ENCODE assay signal across 9 mouse cellular contexts in genomic region chr10:45129105-45129504, GRCm38 (mm10). TPM values are rescaled to one million over a fixed set of nuclear protein-coding genes. Genes with fewer than 3 reads are reported as not detected.
DNase-seq lines count a peak whose midpoint lies in the region; ATAC-seq and TF ChIP-seq lines count a peak whose summit lies in the region.
"Had no signal": no experiment of that assay in that cellular context is flagged by ENCODE, and none has a peak within 500 bp of the region (broad histone marks: within the 10 kb centered on the region; RNA-seq: fewer than 3 reads in every experiment).

No protein-coding gene starts in this region.

- peaks cover 2% of the 10 kb centered on the region; the same call in 1 of the 2 replicates for H3K36me3 ChIP-seq in liver, adult 2 months (ENCODE audit: control insufficient read depth, insufficient read depth, low read length)
- peaks cover 18% of the 10 kb centered on the region for H3K36me3 ChIP-seq in liver, postnatal 0 days (replicated peaks; ENCODE audit: insufficient read depth, low read length)
- H3K36me3 ChIP-seq in heart, embryonic 11.5 days (ENCODE audit: control insufficient read depth, insufficient read depth, low read length), result no peaks in the 10 kb centered on the region
- H3K36me3 ChIP-seq in neural tube, embryonic 13.5 days, result peaks cover 25% of the 10 kb centered on the region

- H3K4me1 ChIP-seq in liver, adult 2 months (ENCODE audit: control insufficient read depth, insufficient read depth, low read length), result no peaks in the 10 kb centered on the region
- no peaks in the 10 kb centered on the region for H3K4me1 ChIP-seq in liver, postnatal 0 days (ENCODE audit: insufficient read depth)
- H3K4me1 ChIP-seq in heart, embryonic 11.5 days (ENCODE audit: control insufficient read depth, insufficient read depth, low read length), result peaks cover 18% of the 10 kb centered on the region
- H3K4me1 ChIP-seq in neural tube, embryonic 13.5 days (replicated peaks), result peaks cover 14% of the 10 kb centered on the region

- H3K27ac ChIP-seq in liver, adult 2 months (replicated peaks; ENCODE audit: insufficient read depth, low read depth, low read length), result no peak overlapping the region
- no peak overlapping the region for H3K27ac ChIP-seq in liver, postnatal 0 days (ENCODE audit: low read depth)
- H3K27ac ChIP-seq in heart, embryonic 11.5 days (ENCODE audit: low read depth, low read length), result peak overlapping the region; percentile 64; the same call in 1 of the 2 replicates
- peak overlapping the region; percentile 69 for H3K27ac ChIP-seq in neural tube, embryonic 13.5 days (replicated peaks)

- no peak for DNase-seq in liver, adult 2 months (ENCODE audit: extremely low read depth, low read depth, low spot score)
- no peak for DNase-seq in liver, postnatal 0 days
- peak; percentile 43 for DNase-seq in kidney, postnatal 10 days
- DNase-seq in gastrocnemius, adult 18-20 months (ENCODE audit: low spot score), result no peak
- DNase-seq in frontal cortex, adult 2 months (ENCODE audit: extremely low spot score in 1 of 2, low spot score in 1 of 2), result no peak
- DNase-seq in layer of hippocampus, postnatal 36 days, result no peak
- DNase-seq: gastrocnemius, postnatal 10 days had no signal

- H3K9ac ChIP-seq in liver, adult 2 months (ENCODE audit: low read depth, low read length), result no peak overlapping the region
- no peak overlapping the region for H3K9ac ChIP-seq in liver, postnatal 0 days (replicated peaks)
- no peak overlapping the region for H3K9ac ChIP-seq in heart, embryonic 11.5 days (ENCODE audit: low read depth, low read length)
- peak overlapping the region; percentile 6; the same call in 1 of the 2 replicates for H3K9ac ChIP-seq in neural tube, embryonic 13.5 days

- TF ChIP-seq POLR2A in liver, adult 2 months (IDR thresholded peaks at IDR 0.05; ENCODE audit: extremely low read depth, insufficient read depth, low read length), result no peak

- no peak for TF ChIP-seq EP300 in liver, postnatal 0 days (IDR thresholded peaks at IDR 0.05; ENCODE audit: low read depth)

- peak overlapping the region; percentile 18; the same call in 1 of the 2 replicates for H3K4me3 ChIP-seq in liver, adult 2 months (ENCODE audit: insufficient read depth, low read depth, low read length)
- no peak overlapping the region for H3K4me3 ChIP-seq in liver, postnatal 0 days (ENCODE audit: low read depth, low read length)
- H3K4me3 ChIP-seq in heart, embryonic 11.5 days (ENCODE audit: low read depth, low read length), result no peak overlapping the region
- H3K4me3 ChIP-seq in neural tube, embryonic 13.5 days, result no peak overlapping the region

- WGBS in liver, adult 2 months, result 82% methylated on average over 11 of the region's 11 CpGs
- 76% methylated on average over 11 of the region's 11 CpGs for WGBS in liver, postnatal 0 days (ENCODE audit: insufficient replicate concordance)
- 75% methylated on average over 11 of the region's 11 CpGs for WGBS in heart, embryonic 11.5 days (ENCODE audit: insufficient replicate concordance)
- 40% methylated on average over 11 of the region's 11 CpGs for WGBS in neural tube, embryonic 13.5 days

- no peaks in the 10 kb centered on the region for H3K27me3 ChIP-seq in liver, adult 2 months (ENCODE audit: control insufficient read depth, insufficient read depth, low read length)
- no peaks in the 10 kb centered on the region for H3K27me3 ChIP-seq in liver, postnatal 0 days (ENCODE audit: insufficient read depth, low read length)
- no peaks in the 10 kb centered on the region for H3K27me3 ChIP-seq in heart, embryonic 11.5 days (ENCODE audit: control insufficient read depth, insufficient read depth, low read length)
- no peaks in the 10 kb centered on the region for H3K27me3 ChIP-seq in neural tube, embryonic 13.5 days

- TF ChIP-seq CTCF in liver, adult 2 months (IDR thresholded peaks at IDR 0.05; ENCODE audit: low read depth, low read length), result no peak
- TF ChIP-seq CTCF in liver, postnatal 0 days (IDR thresholded peaks at IDR 0.05; ENCODE audit: low read depth), result no peak

- no peaks in the 10 kb centered on the region for H3K9me3 ChIP-seq in liver, postnatal 0 days (ENCODE audit: low read length)
- H3K9me3 ChIP-seq in heart, embryonic 11.5 days (replicated peaks; ENCODE audit: control insufficient read depth, low read length), result no peaks in the 10 kb centered on the region
- H3K9me3 ChIP-seq in neural tube, embryonic 13.5 days, result no peaks in the 10 kb centered on the region

- H3K4me2 ChIP-seq in liver, postnatal 0 days (ENCODE audit: low read depth, low read length), result no peak overlapping the region
- no peak overlapping the region for H3K4me2 ChIP-seq in heart, embryonic 11.5 days
- H3K4me2 ChIP-seq in neural tube, embryonic 13.5 days, result 0 out of 2 replicates have a peak overlapping the region, but pooled peaks have one; percentile 16

- H3K79me2 ChIP-seq in liver, adult 2 months (ENCODE audit: control insufficient read depth, insufficient read depth, low read length), result peaks cover 4% of the 10 kb centered on the region; the same call in 1 of the 2 replicates

- no peak for ATAC-seq in liver, postnatal 0 days
- 0 out of 2 replicates have a peak, but pooled peaks have one; percentile 15 for ATAC-seq in heart, embryonic 11.5 days (replicated peaks; ENCODE audit: insufficient number of reproducible peaks, low FRiP score, low TSS enrichment)
- peak; percentile 62 for ATAC-seq in neural tube, embryonic 13.5 days (ENCODE audit: low read depth)

RNA-seq across cellular contexts. Expression of gene Popdc3, which starts 48.8 kb away (rescaled TPM):
- total RNA-seq in liver, adult 2 months (2014; rRNA removed), result not detected in 2 replicates
- not detected in 2 replicates for polyA plus RNA-seq in liver, adult 2 months (2012; rRNA removed)
- polyA plus RNA-seq in liver, postnatal 0 days (2015; fragmentation: Nextera tagmentation; extraction: Ambion mirVana), result 0.32 TPM in 1 of 2 replicates, not detected in the other
- 15.5 and 19.2 TPM in 2 replicates for polyA plus RNA-seq in heart, embryonic 11.5 days (2014; fragmentation: Nextera tagmentation; extraction: Ambion mirVana)
- 2.0 and 4.1 TPM in 2 replicates for polyA plus RNA-seq in neural tube, embryonic 13.5 days (2015; fragmentation: Nextera tagmentation; extraction: Ambion mirVana)
- 10 to 100 TPM; 50.9 to 64.4 TPM for total RNA-seq in gastrocnemius, adult 18-20 months (2021)
- polyA plus RNA-seq in frontal cortex, adult 2 months (2012; rRNA removed), result 0.22 and 0.59 TPM in 2 replicates
- total RNA-seq in layer of hippocampus, postnatal 36 days (2021), result 1 to 10 TPM; 6.9 TPM

Comparison
In these comparisons a context has a peak if more than half of its experiments do, and no peak if none do; other contexts are left out.
1. H3K27ac ChIP-seq: peak in heart, embryonic 11.5 days (single experiment) and neural tube, embryonic 13.5 days (single experiment); none in liver, adult 2 months (single experiment) and liver, postnatal 0 days (single experiment).